Mouse (Mus musculus): ENCODE data around the gene Armc2. TPM values are rescaled to one million over a fixed set of nuclear protein-coding genes. Genes with fewer than 3 reads are reported as not detected.

Armc2 gene
- polyA plus RNA-seq, 1 experiment from 2014 or later, result 4.2 TPM

DNA sequence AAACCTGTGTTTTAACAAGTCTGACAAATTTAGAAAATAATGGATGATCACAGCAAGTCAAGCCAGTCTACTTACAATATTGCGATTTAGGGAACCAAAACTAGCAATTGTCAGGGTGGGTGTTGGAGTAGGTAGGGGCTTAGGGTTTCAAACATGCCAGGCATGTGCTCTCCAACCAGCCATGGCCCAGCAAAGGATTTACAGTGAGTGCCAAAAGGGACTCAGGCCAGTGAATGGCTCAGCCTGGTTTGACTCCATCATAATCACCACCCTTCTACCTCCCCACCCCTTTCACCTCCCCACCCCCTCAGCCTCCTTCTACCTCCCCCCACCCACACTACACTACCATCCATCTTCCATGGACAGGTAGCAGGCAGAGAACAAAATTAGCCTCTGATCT, 138.6 kb downstream of the Armc2 start:
- no peak overlapping the region for H3K27ac ChIP-seq
- ATAC-seq (ENCODE audit: insufficient number of reproducible peaks, insufficient read depth, low FRiP score, low TSS enrichment, low read depth), result no peak
- H3K27me3 ChIP-seq, result no peaks in the 10 kb centered on the region
- no peak overlapping the region for H3K4me3 ChIP-seq
- H3K4me1 ChIP-seq, result peaks cover 18% of the 10 kb centered on the region
- H3K4me2 ChIP-seq, result no peak overlapping the region
- no peaks in the 10 kb centered on the region for H3K9me3 ChIP-seq
- H3K36me3 ChIP-seq, result no peaks in the 10 kb centered on the region
- H3K9ac ChIP-seq, result no peak overlapping the region
- 86% methylated on average over 1 of the region's 1 CpGs for WGBS

DNA sequence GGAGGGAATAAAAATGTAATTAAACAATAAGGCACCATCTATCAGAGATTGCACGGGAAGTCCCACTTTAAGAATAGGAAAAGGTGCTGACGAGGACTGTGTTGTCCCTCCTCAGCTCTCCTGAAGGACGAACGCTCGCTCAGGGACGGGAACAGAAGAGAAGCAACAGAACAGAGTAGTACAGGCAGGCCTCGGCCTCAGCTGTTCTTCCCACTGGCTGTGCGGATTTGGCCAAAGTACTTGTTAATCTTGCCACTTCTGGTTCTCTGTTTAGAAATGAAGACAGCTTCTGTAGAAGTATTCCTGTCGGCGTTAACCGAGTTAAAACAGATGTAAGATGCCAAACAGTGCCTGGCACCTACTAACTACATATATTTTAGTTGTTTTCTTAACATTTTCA, 139.9 kb downstream of the Armc2 start:
- no peaks in the 10 kb centered on the region for H3K27me3 ChIP-seq
- no peak overlapping the region for H3K4me2 ChIP-seq
- no peaks in the 10 kb centered on the region for H3K36me3 ChIP-seq
- peaks cover 12% of the 10 kb centered on the region for H3K4me1 ChIP-seq
- no peak for ATAC-seq (ENCODE audit: insufficient number of reproducible peaks, insufficient read depth, low FRiP score, low TSS enrichment, low read depth)
- no peak overlapping the region for H3K9ac ChIP-seq
- H3K4me3 ChIP-seq, result no peak overlapping the region
- H3K9me3 ChIP-seq, result no peaks in the 10 kb centered on the region
- 85% methylated on average over 11 of the region's 11 CpGs for WGBS
- no peak overlapping the region for H3K27ac ChIP-seq

DNA sequence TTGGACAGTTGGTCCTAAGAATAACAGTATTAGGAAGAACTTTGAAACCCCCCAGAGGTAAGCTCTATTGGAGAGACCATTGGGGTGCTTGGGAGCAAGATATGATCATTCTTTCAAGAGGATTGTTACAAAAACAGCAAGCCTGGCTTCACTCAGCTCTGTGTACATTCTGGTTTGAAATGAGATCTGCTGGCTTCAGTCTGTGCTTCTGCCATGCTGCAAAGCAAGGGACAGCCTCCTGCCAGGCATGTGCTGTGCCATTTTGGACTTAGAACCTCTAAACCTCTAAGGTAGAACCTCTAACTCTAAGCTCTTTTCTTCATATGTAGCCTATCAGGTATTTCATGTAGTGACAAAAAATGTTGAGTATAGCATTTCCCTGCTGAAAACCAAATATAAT, 142.6 kb downstream of the Armc2 start:
- no peak for ATAC-seq (ENCODE audit: insufficient number of reproducible peaks, insufficient read depth, low FRiP score, low TSS enrichment, low read depth)
- no peak overlapping the region for H3K27ac ChIP-seq
- H3K9ac ChIP-seq, result no peak overlapping the region
- H3K4me1 ChIP-seq, result peaks cover 3% of the 10 kb centered on the region
- H3K36me3 ChIP-seq, result no peaks in the 10 kb centered on the region
- H3K27me3 ChIP-seq, result no peaks in the 10 kb centered on the region
- H3K4me2 ChIP-seq, result no peak overlapping the region
- H3K4me3 ChIP-seq, result no peak overlapping the region
- H3K9me3 ChIP-seq, result no peaks in the 10 kb centered on the region

DNA sequence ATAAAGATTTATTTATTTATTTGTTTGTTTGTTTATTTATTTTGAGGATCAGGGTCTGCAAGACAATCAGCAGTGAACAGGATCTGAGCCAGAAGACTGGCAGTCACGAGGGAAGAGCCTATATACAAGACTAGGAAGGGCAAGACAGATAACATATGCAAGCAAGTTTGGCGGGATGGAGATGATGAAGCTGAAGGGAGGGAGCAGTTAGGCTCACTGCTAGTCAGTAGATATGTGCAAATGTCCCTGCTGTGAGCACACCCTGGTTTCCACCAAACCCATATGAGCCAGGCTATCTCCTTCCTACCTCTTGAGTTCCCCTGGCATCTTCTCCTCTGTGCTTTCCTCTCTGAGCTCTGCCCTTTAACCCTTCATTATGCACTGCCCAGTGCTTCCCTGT, 146.7 kb downstream of the Armc2 start:
- H3K36me3 ChIP-seq, result no peaks in the 10 kb centered on the region
- H3K4me3 ChIP-seq, result no peak overlapping the region
- ATAC-seq (ENCODE audit: insufficient number of reproducible peaks, insufficient read depth, low FRiP score, low TSS enrichment, low read depth), result no peak
- WGBS, result 65% methylated on average over 2 of the region's 2 CpGs
- no peaks in the 10 kb centered on the region for H3K9me3 ChIP-seq
- H3K27me3 ChIP-seq, result no peaks in the 10 kb centered on the region
- H3K4me1 ChIP-seq, result peaks cover 9% of the 10 kb centered on the region; the same call in 1 of the 2 replicates
- H3K27ac ChIP-seq, result no peak overlapping the region
- H3K4me2 ChIP-seq, result no peak overlapping the region
- no peak overlapping the region for H3K9ac ChIP-seq

DNA sequence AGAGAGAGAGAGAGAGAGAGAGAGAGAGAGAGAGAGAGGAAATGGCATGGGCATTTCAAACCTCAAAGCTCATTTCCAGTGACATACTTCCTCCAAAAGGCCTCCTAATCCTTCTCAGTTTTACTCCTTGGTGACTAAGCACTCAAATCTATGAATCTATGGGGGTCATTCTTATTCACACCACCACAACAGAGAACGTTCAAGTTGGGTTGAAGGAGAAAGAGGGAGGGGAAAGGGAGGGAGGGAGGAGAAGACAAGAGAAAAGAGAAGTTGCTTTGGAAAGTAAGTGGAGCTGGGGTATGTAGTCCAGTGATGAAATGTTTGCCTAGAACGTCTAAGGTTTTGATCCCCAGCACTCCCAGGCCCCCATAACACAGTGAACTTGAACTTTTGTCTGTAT, 148.1 kb downstream of the Armc2 start:
- peaks cover 16% of the 10 kb centered on the region; the same call in 1 of the 2 replicates for H3K4me1 ChIP-seq
- no peak overlapping the region for H3K4me2 ChIP-seq
- no peak for ATAC-seq (ENCODE audit: insufficient number of reproducible peaks, insufficient read depth, low FRiP score, low TSS enrichment, low read depth)
- H3K9ac ChIP-seq, result no peak overlapping the region
- no peak overlapping the region for H3K27ac ChIP-seq
- 69% methylated on average over 2 of the region's 2 CpGs for WGBS
- no peaks in the 10 kb centered on the region for H3K9me3 ChIP-seq
- H3K4me3 ChIP-seq, result no peak overlapping the region
- H3K27me3 ChIP-seq, result no peaks in the 10 kb centered on the region
- H3K36me3 ChIP-seq, result no peaks in the 10 kb centered on the region

DNA sequence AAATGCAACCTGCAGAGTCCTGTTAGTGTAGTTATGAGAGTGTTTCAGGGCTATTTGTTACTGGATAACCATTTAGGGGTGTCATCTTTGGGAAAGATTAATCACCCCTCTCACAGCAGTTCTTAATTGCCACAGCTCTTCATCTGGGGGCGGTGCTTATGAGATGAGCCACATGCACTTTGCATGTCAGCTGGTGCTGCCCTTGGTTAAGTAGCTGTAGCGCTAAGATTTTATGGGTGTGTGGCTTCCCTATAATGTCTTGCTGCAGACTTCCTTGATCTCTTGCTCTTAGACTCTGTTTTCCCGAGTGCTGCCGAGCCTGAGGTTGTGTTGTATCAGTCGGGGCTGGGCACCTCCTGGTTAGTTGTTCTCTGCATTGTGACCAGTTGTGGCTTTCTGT, 150.3 kb downstream of the Armc2 start:
- Histone ChIP-seq H3K4me3 (no peak overlapping the region), H3K4me1 (peaks cover 16% of the 10 kb centered on the region; the same call in 1 of the 2 replicates), H3K4me2 (no peak overlapping the region), H3K27me3 (no peaks in the 10 kb centered on the region), H3K27ac (no peak overlapping the region), H3K9me3 (no peaks in the 10 kb centered on the region), H3K9ac (no peak overlapping the region), H3K36me3 (no peaks in the 10 kb centered on the region)
- WGBS, result 71% methylated on average over 5 of the region's 5 CpGs
- ATAC-seq (ENCODE audit: insufficient number of reproducible peaks, insufficient read depth, low FRiP score, low TSS enrichment, low read depth), result no peak

DNA sequence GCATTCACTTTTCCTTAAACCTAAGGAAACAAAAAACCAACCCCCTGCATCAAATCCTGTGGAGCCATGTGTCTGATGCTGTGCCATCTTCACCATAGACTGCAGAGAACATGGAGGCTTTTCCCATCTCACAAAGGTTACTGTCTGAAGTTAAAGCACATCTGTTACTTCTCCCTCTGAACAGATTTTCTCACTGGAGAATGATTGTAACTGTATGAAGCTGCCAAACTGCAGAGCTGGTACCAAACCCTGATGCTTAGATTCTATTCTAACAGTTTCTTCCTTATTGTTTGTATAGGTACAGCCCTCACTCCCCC, 151.4 kb downstream of the Armc2 start:
- Histone ChIP-seq H3K27ac (0 out of 2 replicates have a peak overlapping the region, but pooled peaks have one; percentile 28), H3K36me3 (no peaks in the 10 kb centered on the region), H3K4me2 (no peak overlapping the region), H3K27me3 (no peaks in the 10 kb centered on the region), H3K4me3 (no peak overlapping the region), H3K9me3 (no peaks in the 10 kb centered on the region), H3K9ac (no peak overlapping the region), H3K4me1 (peaks cover 16% of the 10 kb centered on the region; the same call in 1 of the 2 replicates)
- no peak for ATAC-seq (ENCODE audit: insufficient number of reproducible peaks, insufficient read depth, low FRiP score, low TSS enrichment, low read depth)

DNA sequence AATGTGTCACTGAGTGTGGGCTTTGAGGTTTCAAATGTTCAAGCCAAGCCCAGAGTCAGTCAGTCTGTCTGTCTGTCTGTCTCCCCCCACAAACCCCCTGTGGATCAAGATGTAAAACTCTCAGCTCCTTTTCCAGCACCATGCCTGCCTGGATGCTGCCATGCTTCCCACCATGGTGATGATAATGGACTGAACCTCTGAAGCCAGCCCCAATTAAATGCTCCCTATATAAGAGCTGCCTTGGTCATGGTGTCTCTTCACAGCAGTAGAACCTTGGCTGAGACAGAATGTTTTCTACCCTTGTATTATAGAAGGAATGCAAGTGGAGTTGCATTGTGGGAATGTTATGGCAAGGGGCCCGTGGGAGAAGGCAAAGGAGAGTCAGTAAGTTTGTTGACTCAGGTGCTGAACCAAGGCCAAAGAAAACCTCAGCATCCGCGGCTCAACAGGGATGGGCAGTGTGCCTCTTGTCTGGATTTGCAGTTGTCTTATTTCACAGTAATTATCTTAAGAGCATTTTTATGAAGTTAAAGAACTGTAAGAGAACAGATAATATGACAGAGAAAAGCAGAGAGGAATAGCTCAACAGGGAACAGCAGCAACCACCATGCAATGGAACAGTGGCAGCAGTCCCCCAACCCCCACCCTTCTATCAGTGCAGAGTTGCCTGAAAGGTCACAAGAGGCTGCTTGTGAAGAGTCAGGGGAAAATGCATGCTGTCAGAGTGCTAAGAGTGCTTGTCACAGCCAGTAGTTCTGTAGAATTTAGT, 152.0 kb downstream of the Armc2 start:
- Histone ChIP-seq H3K4me1 (peaks cover 16% of the 10 kb centered on the region; the same call in 1 of the 2 replicates), H3K27ac (0 out of 2 replicates have a peak overlapping the region, but pooled peaks have one; percentile 28), H3K4me3 (no peak overlapping the region), H3K36me3 (no peaks in the 10 kb centered on the region), H3K27me3 (no peaks in the 10 kb centered on the region), H3K9me3 (no peaks in the 10 kb centered on the region), H3K9ac (no peak overlapping the region), H3K4me2 (no peak overlapping the region)
- 51% methylated on average over 3 of the region's 3 CpGs for WGBS
- ATAC-seq (ENCODE audit: insufficient number of reproducible peaks, insufficient read depth, low FRiP score, low TSS enrichment, low read depth), result no peak

Other genes starting within 250 kb of the Armc2 start
- gene Cep57l1, start 208.6 kb downstream of the Armc2 start, polyA plus RNA-seq (2015; fragmentation: Nextera tagmentation; extraction: Ambion mirVana), result 27.1 and 30.0 TPM in 2 replicates
- 36.9 and 43.2 TPM in 2 replicates for gene Sesn1, start 208.5 kb downstream of the Armc2 start, polyA plus RNA-seq (2015; fragmentation: Nextera tagmentation; extraction: Ambion mirVana)

Measured in embryonic facial prominence, embryonic 13.5 days (tissue).